ENCODE assay signal across 17 mouse cellular contexts in genomic region chr5:147036661-147037060, GRCm38 (mm10). TPM values are rescaled to one million over a fixed set of nuclear protein-coding genes. Genes with fewer than 3 reads are reported as not detected.
DNase-seq lines count a peak whose midpoint lies in the region; ATAC-seq and TF ChIP-seq lines count a peak whose summit lies in the region.
"Had no signal": no experiment of that assay in that cellular context is flagged by ENCODE, and none has a peak within 500 bp of the region (broad histone marks: within the 10 kb centered on the region; RNA-seq: fewer than 3 reads in every experiment).

No protein-coding gene starts in this region.

- no peak for ATAC-seq in kidney, embryonic 15.5 days (replicated peaks; ENCODE audit: low FRiP score)
- ATAC-seq in lung, embryonic 16.5 days (ENCODE audit: low read depth) = no peak
- ATAC-seq in stomach, postnatal 0 days (ENCODE audit: low FRiP score, low TSS enrichment) = no peak
- ATAC-seq: forebrain, embryonic 15.5 days; intestine, postnatal 0 days had no signal

- peaks cover 49% of the 10 kb centered on the region for H3K4me1 ChIP-seq in kidney, embryonic 15.5 days
- peaks cover 34% of the 10 kb centered on the region for H3K4me1 ChIP-seq in lung, embryonic 16.5 days (replicated peaks; ENCODE audit: control insufficient read depth, insufficient read depth, low read length)
- peaks cover 49% of the 10 kb centered on the region for H3K4me1 ChIP-seq in lung, adult 2 months (ENCODE audit: control insufficient read depth, insufficient read depth, low read length)
- H3K4me1 ChIP-seq in stomach, postnatal 0 days (replicated peaks; ENCODE audit: control insufficient read depth, insufficient read depth) = peaks cover 7% of the 10 kb centered on the region; the same call in 1 of the 2 replicates
- H3K4me1 ChIP-seq: forebrain, embryonic 15.5 days had no signal

- TF ChIP-seq POLR2A in lung, adult 2 months (IDR thresholded peaks at IDR 0.05; ENCODE audit: borderline replicate concordance, extremely low read depth, low read depth, low read length) = no peak

- peak overlapping the region; percentile 41 for H3K4me3 ChIP-seq in gastrocnemius, adult 2 months
- H3K4me3 ChIP-seq in kidney, embryonic 15.5 days (replicated peaks) = no peak overlapping the region
- H3K4me3 ChIP-seq in lung, embryonic 16.5 days (ENCODE audit: low read length) = no peak overlapping the region
- H3K4me3 ChIP-seq in lung, adult 2 months (replicated peaks; ENCODE audit: extremely low read depth, low read depth, low read length) = no peak overlapping the region
- H3K4me3 ChIP-seq in stomach, postnatal 0 days (ENCODE audit: low read depth, low read length) = no peak overlapping the region
- H3K4me3 ChIP-seq: forebrain, embryonic 15.5 days; liver, embryonic 13.5 days; megakaryocyte, embryonic 14.5 days had no signal

- TF ChIP-seq EP300 in stomach, postnatal 0 days (optimal IDR thresholded peaks at IDR 0.05) = no peak

- DNase-seq in gastrocnemius, adult 2 months = no peak
- DNase-seq in gastrocnemius, postnatal 4 days (ENCODE audit: low spot score in 2 of 2) = no peak
- no peak for DNase-seq in kidney, postnatal 36 days
- DNase-seq in lung, adult 2 months = no peak
- no peak for DNase-seq in stomach, postnatal 0 days (ENCODE audit: low spot score)
- no peak for DNase-seq in adrenal gland, adult (ENCODE audit: inconsistent age in 2 of 2, low spot score in 1 of 2)
- DNase-seq: cerebellum, adult 9-10 months; layer of hippocampus, adult 9-11 months; liver, embryonic 13.5 days; thymus, postnatal 14 days had no signal

- H3K27ac ChIP-seq in gastrocnemius, adult 2 months = peak overlapping the region; percentile 82
- peak overlapping the region; percentile 66 for H3K27ac ChIP-seq in kidney, embryonic 15.5 days
- H3K27ac ChIP-seq in lung, embryonic 16.5 days (ENCODE audit: low read length) = peak overlapping the region; percentile 81
- H3K27ac ChIP-seq in stomach, postnatal 0 days (replicated peaks) = peak overlapping the region; percentile 45
- H3K27ac ChIP-seq: forebrain, embryonic 15.5 days; hindbrain, embryonic 14.5 days; liver, embryonic 13.5 days had no signal

- WGBS in kidney, embryonic 15.5 days = 72% methylated on average over 5 of the region's 5 CpGs
- 79% methylated on average over 5 of the region's 5 CpGs for WGBS in lung, embryonic 16.5 days
- WGBS in lung, adult 2 months = 59% methylated on average over 5 of the region's 5 CpGs
- 74% methylated on average over 5 of the region's 5 CpGs for WGBS in stomach, postnatal 0 days

- no peak overlapping the region for H3K4me2 ChIP-seq in kidney, embryonic 15.5 days
- no peak overlapping the region for H3K4me2 ChIP-seq in lung, embryonic 16.5 days (ENCODE audit: low read depth, low read length)
- no peak overlapping the region for H3K4me2 ChIP-seq in stomach, postnatal 0 days (replicated peaks; ENCODE audit: low read depth)
- H3K4me2 ChIP-seq: forebrain, embryonic 15.5 days; hindbrain, embryonic 14.5 days; liver, embryonic 13.5 days had no signal

- H3K27me3 ChIP-seq in kidney, embryonic 15.5 days = no peaks in the 10 kb centered on the region
- no peaks in the 10 kb centered on the region for H3K27me3 ChIP-seq in lung, embryonic 16.5 days (ENCODE audit: control insufficient read depth, insufficient read depth, low read depth, low read length)
- no peaks in the 10 kb centered on the region for H3K27me3 ChIP-seq in stomach, postnatal 0 days (ENCODE audit: control insufficient read depth, insufficient read depth, low read length)
- H3K27me3 ChIP-seq: CH12.LX; forebrain, embryonic 15.5 days; liver, embryonic 13.5 days; megakaryocyte, embryonic 14.5 days had no signal

- no peak for TF ChIP-seq CTCF in gastrocnemius, adult 2 months (IDR thresholded peaks at IDR 0.05)
- TF ChIP-seq CTCF in lung, adult 2 months (IDR thresholded peaks at IDR 0.05; ENCODE audit: insufficient read depth, low read length) = no peak
- no peak for TF ChIP-seq CTCF in stomach, postnatal 0 days (IDR thresholded peaks at IDR 0.05; ENCODE audit: low read depth)

- intact Hi-C loops in gastrocnemius, adult 2 months (cut with DNase I) = no loop called here

- peaks cover 27% of the 10 kb centered on the region for H3K36me3 ChIP-seq in kidney, embryonic 15.5 days
- peaks cover 9% of the 10 kb centered on the region; the same call in 1 of the 2 replicates for H3K36me3 ChIP-seq in lung, embryonic 16.5 days (ENCODE audit: control insufficient read depth, insufficient read depth, low read length)
- H3K36me3 ChIP-seq in stomach, postnatal 0 days (ENCODE audit: control insufficient read depth, insufficient read depth, low read length) = peaks cover 9% of the 10 kb centered on the region; the same call in 1 of the 2 replicates
- H3K36me3 ChIP-seq: forebrain, embryonic 15.5 days had no signal

- no peaks in the 10 kb centered on the region for H3K9me3 ChIP-seq in kidney, embryonic 15.5 days (replicated peaks)
- H3K9me3 ChIP-seq in lung, embryonic 16.5 days (ENCODE audit: control insufficient read depth, low read length) = no peaks in the 10 kb centered on the region
- no peaks in the 10 kb centered on the region for H3K9me3 ChIP-seq in stomach, postnatal 0 days (ENCODE audit: control insufficient read depth, low read length)
- H3K9me3 ChIP-seq: forebrain, embryonic 15.5 days; liver, embryonic 13.5 days; megakaryocyte, embryonic 14.5 days had no signal

- no peak overlapping the region for H3K9ac ChIP-seq in kidney, embryonic 15.5 days
- no peak overlapping the region for H3K9ac ChIP-seq in lung, embryonic 16.5 days (ENCODE audit: low read length)
- no peak overlapping the region for H3K9ac ChIP-seq in stomach, postnatal 0 days (ENCODE audit: low read length)
- H3K9ac ChIP-seq: forebrain, embryonic 15.5 days; hindbrain, embryonic 14.5 days; liver, embryonic 13.5 days had no signal

RNA-seq across cellular contexts. Expression of gene Lnx2, which starts 39.7 kb away (rescaled TPM):
- total RNA-seq in gastrocnemius, adult 2 months (2021) = 1 to 10 TPM; 3.3 to 3.4 TPM
- 1 to 10 TPM; 8.2 to 8.7 TPM for total RNA-seq in gastrocnemius, postnatal 4 days (2021)
- 14.6 and 15.4 TPM in 2 replicates for polyA plus RNA-seq in kidney, embryonic 15.5 days (2015; fragmentation: Nextera tagmentation; extraction: Ambion mirVana)
- 19.7 and 19.8 TPM in 2 replicates for polyA plus RNA-seq in lung, embryonic 16.5 days (2015; fragmentation: Nextera tagmentation; extraction: Ambion mirVana)
- polyA plus RNA-seq in lung, adult 2 months (2012; rRNA removed) = 57.3 and 80.7 TPM in 2 replicates
- 9.3 and 10.8 TPM in 2 replicates for polyA plus RNA-seq in stomach, postnatal 0 days (2015; fragmentation: Nextera tagmentation; extraction: Ambion mirVana)

RNA-seq across cellular contexts. Expression of gene Polr1d, which starts 40.2 kb away (rescaled TPM):
- total RNA-seq in gastrocnemius, adult 2 months (2021) = 10 to 100 TPM; 83.4 to 85.5 TPM
- total RNA-seq in gastrocnemius, postnatal 4 days (2021) = 100 to 1,000 TPM; 105 TPM
- 139 and 154 TPM in 2 replicates for polyA plus RNA-seq in kidney, embryonic 15.5 days (2015; fragmentation: Nextera tagmentation; extraction: Ambion mirVana)
- polyA plus RNA-seq in lung, embryonic 16.5 days (2015; fragmentation: Nextera tagmentation; extraction: Ambion mirVana) = 118 and 120 TPM in 2 replicates
- 31.6 and 36.8 TPM in 2 replicates for polyA plus RNA-seq in lung, adult 2 months (2012; rRNA removed)
- polyA plus RNA-seq in stomach, postnatal 0 days (2015; fragmentation: Nextera tagmentation; extraction: Ambion mirVana) = 150 TPM in 2 replicates
